Mouse (Mus musculus) midbrain, embryonic 12.5 days (tissue): ENCODE results near the gene Ear1. TPM values are rescaled to one million over a fixed set of nuclear protein-coding genes. Genes with fewer than 3 reads are reported as not detected.
"Not testable (repeated sequence)": the region's sequence is repeated elsewhere in the genome, so short reads cannot be mapped to it uniquely, and the experiment has no call there.

Experiments
- ATAC-seq: fragments of 200-750 bp; cut with Nextera tagmentation; 2 replicates; pipeline ENCODE4 v1.8.0; 2017; ENCODE audit warnings: low read depth, moderate TSS enrichment, moderate library complexity; ENCODE audit not compliant: low FRiP score
- H3K27ac ChIP-seq: fragments of 300-500 bp; sonication (generic); replicated peaks from 2 replicates; pipeline ENCODE4 v1.5.1; 2016; ENCODE audit warnings: mild to moderate bottlenecking
- H3K27me3 ChIP-seq: fragments of 300-500 bp; sonication (generic); 2 replicates; pipeline ENCODE4 v1.6.1; 2016; ENCODE audit warnings: mild to moderate bottlenecking
- H3K36me3 ChIP-seq: fragments of 300-500 bp; sonication (generic); 2 replicates; pipeline ENCODE4 v1.6.1; 2016
- H3K4me1 ChIP-seq: fragments of 300-500 bp; sonication (generic); 2 replicates; pipeline ENCODE4 v1.6.1; 2016
- H3K4me2 ChIP-seq: fragments of 300-500 bp; sonication (generic); replicated peaks from 2 replicates; pipeline ENCODE4 v1.6.1; 2016; ENCODE audit warnings: mild to moderate bottlenecking, moderate library complexity
- H3K4me3 ChIP-seq: fragments of 300-500 bp; sonication (generic); 2 replicates; pipeline ENCODE4 v1.5.1; 2016; ENCODE audit warnings: mild to moderate bottlenecking
- H3K9ac ChIP-seq: fragments of 300-500 bp; sonication (generic); replicated peaks from 2 replicates; pipeline ENCODE4 v1.6.1; 2016; ENCODE audit warnings: mild to moderate bottlenecking, moderate library complexity
- H3K9me3 ChIP-seq: fragments of 300-500 bp; sonication (generic); 2 replicates; pipeline ENCODE4 v1.6.1; 2016; ENCODE audit warnings: mild to moderate bottlenecking
- WGBS: fragments of 180-500 bp; shearing (Covaris S2); methylation state at CpG from one replicate; pipeline ENCODE4 v1.1.7; 2016; 5-methylcytosine and 5-hydroxymethylcytosine counted together
- polyA plus RNA-seq: library from polyadenylated mRNA; unstranded; fragments of >200 nt; fragmentation: Nextera tagmentation; extraction: Ambion mirVana; gene quantifications from 2 replicates; pipeline ENCODE4 v1.2.1, GENCODE M21; 2016

Ear1 gene
- polyA plus RNA-seq, result not detected in 2 replicates

DNA sequence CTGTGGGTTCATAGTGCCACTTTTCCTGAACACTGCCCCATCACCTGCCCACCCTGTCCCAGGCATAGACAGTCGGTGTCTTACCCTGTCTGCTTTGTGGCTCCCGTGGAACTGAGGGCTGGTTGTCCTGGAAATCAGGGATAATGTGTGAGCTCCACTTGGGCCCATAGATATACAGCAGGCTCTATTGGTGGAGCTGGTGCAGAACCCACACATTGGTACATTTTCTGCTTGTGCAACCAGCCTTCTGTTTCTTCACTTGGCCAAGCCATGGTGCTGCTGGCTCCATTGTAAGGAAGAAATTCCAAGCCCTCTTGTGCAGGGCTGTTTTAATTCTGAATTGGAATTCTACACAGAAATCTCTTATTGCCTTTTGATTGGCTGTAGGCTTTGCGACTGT is at the start of gene Ear1:
Gene Ear1, minus strand, starts transcription at position 101 of the 400 bp plus-strand sequence.
- ATAC-seq, H3K9ac ChIP-seq, H3K36me3 ChIP-seq, H3K27me3 ChIP-seq, H3K4me3 ChIP-seq, H3K9me3 ChIP-seq, H3K4me1 ChIP-seq, H3K4me2 ChIP-seq, H3K27ac ChIP-seq: not testable (repeated sequence)
- WGBS, result 82% methylated on average over 3 of the region's 3 CpGs

DNA sequence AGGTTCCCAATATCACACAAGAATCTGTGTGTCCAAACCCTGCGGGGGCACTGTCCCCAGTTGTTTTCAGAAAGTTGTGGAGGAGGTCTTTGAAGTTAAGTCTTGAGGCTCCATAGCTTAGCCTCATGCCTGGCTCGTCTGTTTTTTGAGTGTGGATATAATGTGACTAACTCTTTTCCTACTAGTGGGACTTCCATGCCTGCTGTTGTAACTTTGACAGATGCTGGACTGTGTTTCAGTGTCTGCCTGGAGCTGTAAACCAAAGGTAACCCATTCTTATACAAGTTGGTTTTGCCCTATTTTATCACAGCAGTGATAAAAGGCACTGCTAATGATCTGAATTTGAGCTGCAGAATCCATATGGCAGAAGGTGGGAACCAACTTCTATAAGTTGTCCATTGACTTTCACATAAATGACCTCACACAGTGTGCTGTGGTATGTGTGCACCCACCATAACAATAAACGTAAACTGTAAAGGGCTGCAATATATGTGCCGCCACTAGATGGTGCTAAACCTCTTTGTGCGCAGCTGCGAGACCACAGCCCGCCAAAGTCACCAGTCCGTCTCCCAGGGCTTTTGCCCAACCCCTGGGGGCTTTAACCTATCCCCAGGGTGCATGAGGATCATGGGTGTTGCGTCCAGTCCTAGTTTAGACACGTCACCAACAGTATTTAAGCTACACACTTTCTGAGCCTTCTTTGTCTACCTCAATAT is 49.5 kb upstream of the Ear1 start, which contains the start of gene Gm8113:
Gene Gm8113, plus strand, starts transcription at position 703 of the 716 bp plus-strand sequence.
- H3K9ac ChIP-seq, result peak within 1 kb of the TSS; percentile 50
- peak within 1 kb of the TSS; percentile 78 for H3K27ac ChIP-seq
- WGBS, result 9% methylated on average over 10 of the region's 10 CpGs
- H3K36me3 ChIP-seq, H3K4me1 ChIP-seq, H3K9me3 ChIP-seq, H3K27me3 ChIP-seq: not testable (repeated sequence)
- H3K4me2 ChIP-seq, result peak within 1 kb of the TSS; percentile 49
- peak within 1 kb of the TSS; percentile 45 for H3K4me3 ChIP-seq
- peak; percentile 97 for ATAC-seq

GRCm38 (mm10) chr14:43923459-43923858 is 48.1 kb upstream of the Ear1 start, which contains the start of gene Ear10:
Gene Ear10 (minus strand): TSS chr14:43923559.
- not testable (repeated sequence) for ATAC-seq
- 83% methylated on average over 3 of the region's 3 CpGs for WGBS

GRCm38 (mm10) chr14:43918214-43918613 is 42.9 kb upstream of the Ear1 start:
- H3K27ac ChIP-seq, H3K4me3 ChIP-seq, H3K9ac ChIP-seq, H3K4me1 ChIP-seq, H3K36me3 ChIP-seq, ATAC-seq, H3K9me3 ChIP-seq, H3K4me2 ChIP-seq, H3K27me3 ChIP-seq: not testable (repeated sequence)

More at GRCm38 (mm10) chr14:43923459-43923858, 48.1 kb upstream of the Ear1 start, which contains the start of gene Ear10:
- not testable (repeated sequence) for H3K27ac ChIP-seq, H3K9me3 ChIP-seq, H3K36me3 ChIP-seq, H3K4me2 ChIP-seq, H3K4me3 ChIP-seq, H3K27me3 ChIP-seq, H3K4me1 ChIP-seq, H3K9ac ChIP-seq

DNA sequence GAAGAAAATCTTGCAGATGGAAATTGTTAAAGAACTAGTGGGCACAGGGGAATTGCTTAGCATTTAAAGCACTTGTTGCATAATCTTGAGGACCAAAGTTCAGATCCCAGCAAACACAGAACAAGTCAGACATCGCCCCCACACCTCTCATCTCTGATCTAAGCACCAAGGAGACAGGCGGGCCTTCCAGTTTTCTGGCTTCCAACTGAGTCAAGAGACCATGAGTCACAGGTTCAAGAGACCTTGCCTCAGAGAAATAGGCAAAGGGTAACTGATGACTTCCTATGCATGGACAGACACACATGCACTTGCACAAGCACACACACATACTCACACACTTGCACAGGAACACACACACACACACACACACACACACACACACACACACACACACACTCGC is 23.3 kb upstream of the Ear1 start:
- not testable (repeated sequence) for ATAC-seq, H3K9me3 ChIP-seq, H3K36me3 ChIP-seq, H3K4me1 ChIP-seq, H3K27me3 ChIP-seq, H3K4me3 ChIP-seq, H3K27ac ChIP-seq, H3K9ac ChIP-seq, H3K4me2 ChIP-seq
- WGBS, result 82% methylated on average over 3 of the region's 3 CpGs

DNA sequence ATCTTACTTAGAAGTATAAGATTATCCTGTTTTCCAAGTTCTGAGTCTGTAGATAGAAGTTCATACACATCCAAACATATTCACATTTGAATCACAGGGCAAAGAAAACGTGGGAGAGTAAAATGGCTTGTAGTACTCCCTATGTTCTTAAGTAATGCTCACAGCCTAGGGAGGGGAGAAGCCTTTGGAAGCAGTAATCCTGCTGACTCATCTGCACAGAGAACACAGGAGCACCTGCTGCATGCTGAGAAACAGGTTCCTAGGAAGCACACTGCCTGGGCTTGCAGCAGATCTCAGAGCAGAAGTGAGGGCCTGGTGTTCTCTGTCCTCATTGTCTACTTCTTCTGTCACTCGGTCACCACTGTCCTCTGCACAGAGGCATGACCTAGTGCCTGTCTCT is 20.0 kb upstream of the Ear1 start:
- not testable (repeated sequence) for H3K4me2 ChIP-seq, ATAC-seq, H3K9me3 ChIP-seq

DNA sequence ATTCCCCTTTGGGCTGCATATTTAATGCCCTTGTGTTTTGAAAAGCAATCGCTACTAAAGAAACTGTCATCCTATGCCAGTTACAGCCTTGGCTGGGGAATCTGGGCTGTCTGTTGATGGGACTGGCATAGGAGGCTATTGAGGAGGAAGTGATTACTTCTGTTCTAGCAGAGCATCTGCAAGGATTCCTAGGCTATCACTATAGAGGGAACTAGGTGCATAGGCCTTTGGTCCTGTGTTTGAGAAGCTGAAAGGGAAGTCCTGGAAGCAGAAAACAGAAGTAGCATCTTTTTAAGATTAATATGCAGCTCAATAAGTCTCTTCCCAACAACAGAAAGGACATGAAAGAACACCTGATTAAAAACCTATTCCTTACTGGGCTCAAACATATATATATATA is 16.0 kb upstream of the Ear1 start:
- not testable (repeated sequence) for ATAC-seq

More for the DNA sequence above, 20.0 kb upstream of the Ear1 start:
- not testable (repeated sequence) for H3K36me3 ChIP-seq, H3K27me3 ChIP-seq, H3K4me3 ChIP-seq, H3K4me1 ChIP-seq, H3K9ac ChIP-seq, H3K27ac ChIP-seq
- WGBS, result 35% methylated on average over 1 of the region's 2 CpGs

DNA sequence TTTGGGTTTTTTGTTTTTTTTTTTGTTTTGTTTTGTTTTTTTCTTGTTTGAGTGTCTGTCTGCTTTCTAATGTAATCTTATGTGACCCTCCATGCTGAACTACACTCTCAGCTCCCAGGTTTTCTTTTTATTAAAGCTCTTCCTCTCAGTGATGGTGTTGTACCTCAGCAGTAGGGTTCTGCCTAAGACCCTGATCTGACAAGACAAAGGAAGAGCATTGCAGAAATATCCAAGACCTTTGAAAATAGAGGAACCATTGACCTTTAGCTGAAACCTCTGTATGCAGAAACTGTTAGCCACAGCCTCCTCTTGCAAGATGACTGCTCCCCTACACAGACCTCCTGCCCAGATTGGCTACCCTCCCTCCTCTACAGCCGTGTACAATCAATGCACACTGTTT is 10.9 kb upstream of the Ear1 start:
- H3K9me3 ChIP-seq, H3K27ac ChIP-seq, H3K9ac ChIP-seq, H3K4me1 ChIP-seq, ATAC-seq, H3K36me3 ChIP-seq, H3K4me2 ChIP-seq, H3K4me3 ChIP-seq, H3K27me3 ChIP-seq: not testable (repeated sequence)
- 54% methylated on average over 1 of the region's 1 CpGs for WGBS

More for the DNA sequence above, 16.0 kb upstream of the Ear1 start:
- H3K4me3 ChIP-seq, H3K9me3 ChIP-seq, H3K4me1 ChIP-seq, H3K9ac ChIP-seq, H3K27ac ChIP-seq, H3K36me3 ChIP-seq, H3K4me2 ChIP-seq, H3K27me3 ChIP-seq: not testable (repeated sequence)
- 100% methylated on average over 1 of the region's 1 CpGs for WGBS

- not testable (repeated sequence) for H3K4me3 ChIP-seq, H3K27me3 ChIP-seq, H3K4me2 ChIP-seq, H3K27ac ChIP-seq, ATAC-seq, H3K9me3 ChIP-seq, H3K9ac ChIP-seq, H3K36me3 ChIP-seq, H3K4me1 ChIP-seq
- WGBS, result 93% methylated on average over 5 of the region's 5 CpGs
Observed at GRCm38 (mm10) chr14:43879966-43880545, 4.7 kb upstream of the Ear1 start.

GRCm38 (mm10) chr14:43877789-43878188 is 2.5 kb upstream of the Ear1 start:
- WGBS, result 57% methylated on average over 1 of the region's 2 CpGs
- not testable (repeated sequence) for H3K9ac ChIP-seq, ATAC-seq, H3K4me1 ChIP-seq, H3K36me3 ChIP-seq, H3K4me3 ChIP-seq, H3K27ac ChIP-seq, H3K9me3 ChIP-seq, H3K4me2 ChIP-seq, H3K27me3 ChIP-seq

DNA sequence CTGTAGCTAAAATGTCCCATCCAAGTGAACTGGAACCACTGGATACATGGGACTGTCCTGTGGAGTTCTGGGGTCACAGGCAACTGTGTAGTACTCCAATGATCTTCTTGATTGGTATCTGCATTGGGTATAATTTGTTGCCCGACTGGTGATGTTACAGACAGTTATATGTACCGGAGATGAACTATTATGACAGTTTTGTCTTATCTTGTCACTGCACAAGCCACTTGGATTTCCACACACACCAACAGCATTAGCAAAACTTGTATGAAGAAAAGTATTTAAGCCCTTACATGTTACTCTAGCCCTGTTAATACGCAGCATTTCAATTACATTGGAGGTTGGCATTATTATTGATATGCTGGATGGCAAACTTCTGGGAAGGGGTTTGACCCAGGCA is 455 bp downstream of the Ear1 start:
- H3K4me1 ChIP-seq, ATAC-seq, H3K36me3 ChIP-seq, H3K27me3 ChIP-seq, H3K9ac ChIP-seq, H3K27ac ChIP-seq, H3K4me2 ChIP-seq, H3K9me3 ChIP-seq, H3K4me3 ChIP-seq: not testable (repeated sequence)
- WGBS, result 88% methylated on average over 3 of the region's 3 CpGs

DNA sequence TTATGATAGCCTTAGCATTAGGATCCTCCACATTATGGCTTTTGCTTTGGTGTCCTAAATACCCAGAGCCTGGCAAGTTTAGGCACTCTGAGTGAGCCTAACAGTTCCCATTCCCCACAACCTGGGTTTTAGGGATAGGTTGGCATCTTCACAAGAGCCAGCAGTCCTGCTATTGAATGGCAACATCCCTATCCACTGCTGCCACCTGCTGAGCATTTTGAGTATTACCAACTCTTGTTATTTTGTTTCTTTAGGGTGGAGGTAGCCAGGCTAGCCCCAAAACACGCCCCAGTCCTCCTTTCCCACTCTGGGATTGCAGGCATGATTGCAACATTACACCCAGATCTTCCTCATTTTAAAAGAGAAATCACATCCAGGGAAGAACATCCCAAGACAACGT is 14.8 kb downstream of the Ear1 start:
- H3K36me3 ChIP-seq, H3K27me3 ChIP-seq, H3K4me3 ChIP-seq, H3K27ac ChIP-seq, H3K4me2 ChIP-seq, H3K9ac ChIP-seq, H3K4me1 ChIP-seq, ATAC-seq, H3K9me3 ChIP-seq: not testable (repeated sequence)
- WGBS, result 34% methylated on average over 2 of the region's 2 CpGs
